Mouse (Mus musculus) ovary, postnatal 14 days (tissue): ENCODE results near the gene Pbx1.

Source experiments
- DNase-seq: peaks from one replicate; pipeline ENCODE4 v3.0.0; 2022; ENCODE audit warnings: low spot score

The Pbx1 gene

GRCm38 (mm10) chr1:168169052-168169779 lies 262.9 kb downstream of the Pbx1 start:
- no peak for DNase-seq

GRCm38 (mm10) chr1:168167781-168168180 lies 264.3 kb downstream of the Pbx1 start:
- no peak for DNase-seq

GRCm38 (mm10) chr1:168166841-168167240 lies 265.2 kb downstream of the Pbx1 start:
- no peak for DNase-seq

- DNase-seq: no peak
Measured at GRCm38 (mm10) chr1:168164945-168165344, 267.1 kb downstream of the Pbx1 start.

GRCm38 (mm10) chr1:168163521-168164233 lies 268.4 kb downstream of the Pbx1 start:
- DNase-seq: no peak

GRCm38 (mm10) chr1:168139138-168139682 lies 292.9 kb downstream of the Pbx1 start:
- DNase-seq: no peak

GRCm38 (mm10) chr1:168138669-168139068 lies 293.4 kb downstream of the Pbx1 start:
- DNase-seq: no peak

- no peak for DNase-seq
Measured at GRCm38 (mm10) chr1:168137890-168138289, 294.2 kb downstream of the Pbx1 start.

GRCm38 (mm10) chr1:168135545-168135944 lies 296.5 kb downstream of the Pbx1 start:
- DNase-seq: no peak

GRCm38 (mm10) chr1:168133696-168134095 lies 298.4 kb downstream of the Pbx1 start:
- no peak for DNase-seq

GRCm38 (mm10) chr1:168128004-168128403 lies 304.1 kb downstream of the Pbx1 start:
- no peak for DNase-seq

GRCm38 (mm10) chr1:168124643-168125490 lies 307.2 kb downstream of the Pbx1 start:
- no peak for DNase-seq

GRCm38 (mm10) chr1:168118077-168118476 lies 314.0 kb downstream of the Pbx1 start:
- DNase-seq: no peak

- DNase-seq: no peak
Measured at GRCm38 (mm10) chr1:168117367-168117766, 314.7 kb downstream of the Pbx1 start.

GRCm38 (mm10) chr1:168109797-168110196 lies 322.3 kb downstream of the Pbx1 start:
- no peak for DNase-seq

- no peak for DNase-seq
Measured at GRCm38 (mm10) chr1:168103821-168104220, 328.2 kb downstream of the Pbx1 start.

GRCm38 (mm10) chr1:168101514-168101913 lies 330.6 kb downstream of the Pbx1 start:
- no peak for DNase-seq

GRCm38 (mm10) chr1:168098806-168099205 lies 333.3 kb downstream of the Pbx1 start:
- no peak for DNase-seq

GRCm38 (mm10) chr1:168094671-168095070 lies 337.4 kb downstream of the Pbx1 start:
- no peak for DNase-seq

GRCm38 (mm10) chr1:168093044-168093443 lies 339.0 kb downstream of the Pbx1 start:
- DNase-seq: no peak

GRCm38 (mm10) chr1:168091627-168092026 lies 340.4 kb downstream of the Pbx1 start:
- DNase-seq: no peak

GRCm38 (mm10) chr1:168088680-168089079 lies 343.4 kb downstream of the Pbx1 start:
- DNase-seq: no peak
